Comparison of ENCODE assay signal across 23 mouse cellular contexts in the genomic region with DNA sequence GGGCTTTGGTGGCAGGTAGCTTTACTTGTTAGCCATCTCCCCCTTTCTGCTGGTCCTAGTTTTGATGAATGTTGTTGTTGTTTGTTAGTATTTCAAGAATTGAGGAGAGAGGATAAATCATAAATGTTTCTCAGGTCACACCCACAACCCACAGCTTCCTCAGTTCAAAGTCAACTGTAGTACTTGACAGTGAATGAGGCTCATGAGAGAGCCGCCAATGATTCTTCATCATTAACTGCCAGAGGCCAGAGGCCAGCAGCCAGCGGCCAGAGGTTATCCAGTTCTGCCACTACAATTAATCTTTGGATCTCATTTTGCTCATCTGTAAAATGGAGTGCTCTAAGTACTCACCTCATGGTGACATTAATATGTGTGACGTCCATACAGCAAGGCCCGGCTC. TPM values are rescaled to one million over a fixed set of nuclear protein-coding genes. Genes with fewer than 3 reads are reported as not detected.
DNase-seq lines count a peak whose midpoint lies in the region; ATAC-seq lines count a peak whose summit lies in the region.
"Had no signal": no experiment of that assay in that cellular context is flagged by ENCODE, and none has a peak within 500 bp of the region (broad histone marks: within the 10 kb centered on the region; RNA-seq: fewer than 3 reads in every experiment).

No protein-coding gene starts in this region.

- H3K36me3 ChIP-seq in midbrain, embryonic 11.5 days (ENCODE audit: control insufficient read depth, insufficient read depth, low read length), result no peaks in the 10 kb centered on the region
- H3K36me3 ChIP-seq in midbrain, embryonic 10.5 days, result 0 out of 2 replicates have a peak, but pooled peaks cover 7% of the 10 kb centered on the region
- H3K36me3 ChIP-seq: embryonic facial prominence, embryonic 10.5 days; forebrain, embryonic 15.5 days; limb, embryonic 15.5 days; midbrain, embryonic 15.5 days; neural tube, embryonic 13.5 days had no signal

- DNase-seq in kidney, postnatal 25 days, result peak; percentile 54 to 64
- DNase-seq in kidney, postnatal 4 days, result no peak
- DNase-seq in midbrain, embryonic 11.5 days (ENCODE audit: low spot score, missing footprints), result peak; percentile 73
- no peak for DNase-seq in midbrain, embryonic 10.5 days (ENCODE audit: low spot score)
- no peak for DNase-seq in ovary, postnatal 36 days (ENCODE audit: low spot score)
- no peak for DNase-seq in cerebellum, adult 9-11 months
- DNase-seq: adrenal gland, postnatal 25 days; cerebellum, adult 8-10 months; gastrocnemius, postnatal 14 days; heart, adult 11 months; lung, adult 18-20 months; thymus, adult 2 months had no signal

- no peak overlapping the region for H3K9ac ChIP-seq in midbrain, embryonic 11.5 days (ENCODE audit: low read length)
- H3K9ac ChIP-seq: forebrain, embryonic 15.5 days; limb, embryonic 15.5 days; midbrain, embryonic 15.5 days; neural tube, embryonic 13.5 days had no signal

- WGBS in midbrain, embryonic 11.5 days, result 93% methylated on average over 4 of the region's 4 CpGs
- 88% methylated on average over 4 of the region's 4 CpGs for WGBS in midbrain, embryonic 10.5 days

- no peak overlapping the region for H3K27ac ChIP-seq in midbrain, embryonic 11.5 days (ENCODE audit: low read depth, low read length)
- H3K27ac ChIP-seq in midbrain, embryonic 10.5 days (replicated peaks), result no peak overlapping the region
- H3K27ac ChIP-seq: embryonic facial prominence, embryonic 10.5 days; forebrain, embryonic 15.5 days; hindbrain, postnatal 0 days; kidney, postnatal 0 days; limb, embryonic 15.5 days; midbrain, embryonic 15.5 days; neural tube, embryonic 13.5 days had no signal

- no peaks in the 10 kb centered on the region for H3K27me3 ChIP-seq in midbrain, embryonic 11.5 days (ENCODE audit: control insufficient read depth, insufficient read depth, low read length)
- H3K27me3 ChIP-seq in midbrain, embryonic 10.5 days (ENCODE audit: low read depth, poor library complexity, severe bottlenecking), result no peaks in the 10 kb centered on the region
- H3K27me3 ChIP-seq: forebrain, embryonic 15.5 days; limb, embryonic 15.5 days; megakaryocyte, embryonic 14.5 days; midbrain, embryonic 15.5 days; neural tube, embryonic 13.5 days had no signal

- no peaks in the 10 kb centered on the region for H3K9me3 ChIP-seq in midbrain, embryonic 11.5 days (ENCODE audit: control insufficient read depth, low read length)
- no peaks in the 10 kb centered on the region for H3K9me3 ChIP-seq in midbrain, embryonic 10.5 days (replicated peaks)
- H3K9me3 ChIP-seq: embryonic facial prominence, embryonic 10.5 days; forebrain, embryonic 15.5 days; limb, embryonic 15.5 days; megakaryocyte, embryonic 14.5 days; midbrain, embryonic 15.5 days; neural tube, embryonic 13.5 days had no signal

- no peak overlapping the region for H3K4me2 ChIP-seq in midbrain, embryonic 11.5 days
- H3K4me2 ChIP-seq: forebrain, embryonic 15.5 days; heart, embryonic 11.5 days; limb, embryonic 15.5 days; midbrain, embryonic 15.5 days; neural tube, embryonic 13.5 days had no signal

- no peak overlapping the region for H3K4me3 ChIP-seq in midbrain, embryonic 11.5 days (ENCODE audit: low read depth, low read length)
- no peak overlapping the region for H3K4me3 ChIP-seq in midbrain, embryonic 10.5 days
- H3K4me3 ChIP-seq: embryonic facial prominence, embryonic 10.5 days; forebrain, embryonic 15.5 days; limb, embryonic 15.5 days; megakaryocyte, embryonic 14.5 days; midbrain, embryonic 15.5 days; neural tube, embryonic 13.5 days had no signal

- H3K4me1 ChIP-seq in midbrain, embryonic 11.5 days (ENCODE audit: control insufficient read depth, insufficient read depth, low read length), result peaks cover 11% of the 10 kb centered on the region
- H3K4me1 ChIP-seq in midbrain, embryonic 10.5 days, result peaks cover 23% of the 10 kb centered on the region

- no peak for ATAC-seq in midbrain, embryonic 11.5 days (ENCODE audit: low FRiP score)
- peak; percentile 43; the same call in 1 of the 2 replicates for ATAC-seq in megakaryocyte, adult 5-6 weeks (ENCODE audit: poor library complexity, severe bottlenecking)
- ATAC-seq: forebrain, embryonic 15.5 days; hindbrain, postnatal 0 days; midbrain, embryonic 15.5 days had no signal

RNA-seq across cellular contexts. Expression of a gene that starts 6.3 kb away (rescaled TPM):
- 19.0 and 20.2 TPM in 2 replicates for polyA plus RNA-seq in midbrain, embryonic 11.5 days (2014; fragmentation: Nextera tagmentation; extraction: Ambion mirVana)
- polyA plus RNA-seq in midbrain, embryonic 10.5 days (2016; fragmentation: Nextera tagmentation; extraction: Ambion mirVana), result 18.7 and 19.1 TPM in 2 replicates
- total RNA-seq in megakaryocyte, adult 5-6 weeks (2015), result 10.6 and 17.0 TPM in 2 replicates
- total RNA-seq in megakaryocyte, adult 5-6 weeks (2017), result 9.6 and 12.7 TPM in 2 replicates

RNA-seq across cellular contexts. Expression of a gene that starts 6.5 kb away (rescaled TPM):
- polyA plus RNA-seq in midbrain, embryonic 11.5 days (2014; fragmentation: Nextera tagmentation; extraction: Ambion mirVana), result 0.55 and 0.80 TPM in 2 replicates
- polyA plus RNA-seq in midbrain, embryonic 10.5 days (2016; fragmentation: Nextera tagmentation; extraction: Ambion mirVana), result 0.89 and 1.4 TPM in 2 replicates
- 0.02 and 0.21 TPM in 2 replicates for total RNA-seq in megakaryocyte, adult 5-6 weeks (2015)
- total RNA-seq in megakaryocyte, adult 5-6 weeks (2017), result 0.08 and 0.11 TPM in 2 replicates
- total RNA-seq: common myeloid progenitor, adult 5-6 weeks had no signal

Comparison
In these comparisons a context has a peak if more than half of its experiments do, and no peak if none do; other contexts are left out.
1. DNase-seq: peak in kidney, postnatal 25 days (2 of 2) and midbrain, embryonic 11.5 days (single experiment); none in kidney, postnatal 4 days (0 of 2), midbrain, embryonic 10.5 days (single experiment), ovary, postnatal 36 days (single experiment) and cerebellum, adult 9-11 months (single experiment).